Mouse (Mus musculus) monocyte, adult 2 months (primary cell): Measurements from ENCODE around the gene AC124108.1.
"Not testable (repeated sequence)": the region's sequence is repeated elsewhere in the genome, so short reads cannot be mapped to it uniquely, and the experiment has no call there.

Source experiments
- DNase-seq, 2 experiments: peaks; one replicate each; pipeline ENCODE4 v3.0.0; 2022; ENCODE audit warnings: low spot score in 2 of 2, low read depth in 1 of 2

AC124108.1 gene

DNA sequence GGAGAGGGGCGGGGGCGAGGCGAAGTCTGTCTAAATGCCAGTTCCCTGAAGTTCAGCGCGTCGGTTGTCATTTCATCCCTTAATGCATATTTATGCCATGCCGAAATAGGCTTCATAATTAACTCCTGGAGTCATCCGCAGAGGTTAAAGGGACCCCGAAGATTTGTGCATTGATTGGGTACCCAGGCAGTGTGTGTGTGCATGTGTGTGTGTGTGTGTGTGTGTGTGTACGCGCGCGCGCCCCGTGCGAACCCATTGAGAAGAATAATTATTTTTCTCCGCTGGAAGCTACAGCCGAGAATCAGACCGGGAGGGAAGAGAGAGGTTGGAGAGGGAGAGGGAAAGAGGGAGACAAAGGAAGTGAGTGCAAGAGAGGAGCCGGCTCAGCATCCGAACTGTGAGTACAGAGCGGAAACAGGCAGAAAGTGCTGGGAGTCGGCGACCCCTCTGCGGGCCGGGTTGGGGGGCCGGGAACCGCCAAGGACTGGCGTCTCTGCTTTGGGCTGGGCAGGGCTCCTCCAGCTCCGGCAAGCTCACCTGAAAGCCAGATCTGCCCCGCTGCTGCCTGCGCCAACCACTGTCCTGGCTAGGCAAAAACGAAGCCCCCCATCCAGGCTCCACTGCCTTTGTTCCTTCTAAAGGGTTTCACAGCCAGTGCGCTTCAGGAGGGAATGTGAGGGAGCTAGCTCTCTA, at the start of gene AC124108.1, which contains the start of gene Lemd1:
AC124108.1 (plus strand) TSS at position 365 of the 693 bp plus-strand sequence.
Lemd1 (plus strand) TSS at position 339 of the 693 bp plus-strand sequence.
- no peak for DNase-seq

DNA sequence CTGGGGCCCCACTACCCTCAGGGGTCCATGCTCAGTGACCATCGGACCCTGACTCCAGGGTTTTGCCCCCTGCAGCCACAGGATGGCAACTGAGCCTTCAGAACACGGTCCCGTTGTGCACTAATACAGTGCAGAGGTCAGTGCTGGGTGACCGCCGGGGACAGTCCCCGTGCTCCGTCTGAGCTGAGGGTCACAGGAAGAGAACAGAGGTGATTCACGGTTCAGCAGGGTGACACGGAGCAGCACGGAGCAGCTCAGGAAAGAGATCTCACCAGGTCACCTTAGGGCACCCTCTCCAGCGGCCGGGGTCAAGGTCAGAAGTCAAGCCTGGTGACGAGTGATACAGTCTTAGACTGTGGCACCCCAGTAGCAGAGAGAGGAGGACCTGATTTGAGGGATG, 49.5 kb upstream of the AC124108.1 start:
- no peak for DNase-seq

- DNase-seq = no peak
Observed at GRCm38 (mm10) chr1:132143079-132143478, 48.2 kb upstream of the AC124108.1 start.

DNA sequence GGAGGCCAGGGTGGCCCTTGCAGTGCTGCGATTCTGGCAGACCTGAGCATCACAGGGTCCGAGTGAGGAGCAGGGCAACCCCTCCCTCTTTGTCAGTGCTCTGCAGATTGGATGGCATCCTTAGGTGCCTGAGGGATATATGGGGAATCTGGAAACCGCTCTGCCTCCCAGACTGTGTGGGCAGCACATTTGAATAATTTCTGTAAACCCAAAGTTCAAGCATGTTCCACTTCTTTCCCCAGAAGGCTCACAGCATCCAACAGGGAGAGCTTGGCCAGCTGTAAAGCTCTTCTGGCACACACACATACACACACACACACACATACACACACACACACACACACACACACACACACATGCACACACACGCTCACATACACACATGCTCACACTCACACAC, 47.5 kb upstream of the AC124108.1 start:
- no peak for DNase-seq

- no peak for DNase-seq
Observed at GRCm38 (mm10) chr1:132144223-132144622, 47.0 kb upstream of the AC124108.1 start.

DNA sequence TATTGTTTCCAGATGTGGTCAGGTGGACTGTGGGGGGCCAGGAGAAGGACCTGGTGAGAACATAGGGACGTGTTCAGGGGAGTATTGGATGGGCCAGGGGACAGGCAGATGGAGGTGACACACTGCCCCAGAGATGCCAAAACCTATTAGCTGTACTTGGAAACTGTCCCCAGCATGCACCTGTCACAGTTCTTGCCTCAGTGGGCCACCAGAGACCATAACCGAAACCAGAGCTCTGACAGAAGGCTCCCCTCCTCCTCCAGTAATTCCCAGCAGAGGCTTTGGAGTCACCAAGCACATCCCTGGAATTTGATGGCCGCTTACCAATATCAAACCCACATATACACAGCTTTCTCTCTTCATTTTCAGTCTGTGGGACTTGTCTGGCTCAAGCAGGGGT, 46.4 kb upstream of the AC124108.1 start:
- DNase-seq = no peak

- no peak for DNase-seq
Observed at GRCm38 (mm10) chr1:132145973-132146685, 45.1 kb upstream of the AC124108.1 start.

DNA sequence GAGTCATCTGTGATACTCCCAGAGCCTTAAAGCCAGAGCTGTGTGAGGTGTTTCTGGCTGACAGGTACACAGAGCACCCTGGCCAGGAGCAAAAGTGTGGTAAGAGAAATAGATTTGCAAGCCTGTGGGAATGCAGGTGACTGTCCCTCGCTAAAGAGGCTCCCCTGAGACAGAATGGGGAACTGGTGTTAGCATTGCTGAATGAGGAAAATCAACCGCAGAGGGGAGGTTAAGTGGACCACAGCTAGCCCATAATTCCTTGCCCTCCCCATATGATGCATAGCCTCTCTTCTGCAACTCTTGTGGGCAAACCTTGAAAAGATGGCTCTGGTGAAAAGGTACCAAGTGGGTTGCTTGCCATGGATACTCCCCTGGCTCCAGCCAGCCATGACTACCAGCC, 41.8 kb upstream of the AC124108.1 start:
- DNase-seq = no peak

DNA sequence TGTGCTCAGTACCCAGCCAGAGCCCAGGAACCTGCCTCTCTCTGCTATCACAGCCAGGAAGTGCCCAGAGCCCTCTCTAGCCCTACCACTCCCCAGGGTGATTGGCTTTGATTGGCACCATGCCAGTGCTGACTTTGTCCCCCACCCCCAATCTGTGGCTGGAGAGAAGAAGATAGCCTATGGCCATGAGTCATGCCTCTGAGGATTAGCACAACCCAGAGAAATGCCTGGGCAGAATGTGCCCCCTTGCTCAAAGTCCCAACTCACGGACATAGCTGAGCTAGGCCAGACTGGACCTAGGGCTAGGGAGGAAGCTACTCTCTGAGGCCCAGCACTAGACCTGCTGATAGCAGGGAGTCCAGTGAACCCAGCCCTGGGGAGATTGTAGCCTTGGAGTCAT, 41.1 kb upstream of the AC124108.1 start:
- DNase-seq = no peak

DNA sequence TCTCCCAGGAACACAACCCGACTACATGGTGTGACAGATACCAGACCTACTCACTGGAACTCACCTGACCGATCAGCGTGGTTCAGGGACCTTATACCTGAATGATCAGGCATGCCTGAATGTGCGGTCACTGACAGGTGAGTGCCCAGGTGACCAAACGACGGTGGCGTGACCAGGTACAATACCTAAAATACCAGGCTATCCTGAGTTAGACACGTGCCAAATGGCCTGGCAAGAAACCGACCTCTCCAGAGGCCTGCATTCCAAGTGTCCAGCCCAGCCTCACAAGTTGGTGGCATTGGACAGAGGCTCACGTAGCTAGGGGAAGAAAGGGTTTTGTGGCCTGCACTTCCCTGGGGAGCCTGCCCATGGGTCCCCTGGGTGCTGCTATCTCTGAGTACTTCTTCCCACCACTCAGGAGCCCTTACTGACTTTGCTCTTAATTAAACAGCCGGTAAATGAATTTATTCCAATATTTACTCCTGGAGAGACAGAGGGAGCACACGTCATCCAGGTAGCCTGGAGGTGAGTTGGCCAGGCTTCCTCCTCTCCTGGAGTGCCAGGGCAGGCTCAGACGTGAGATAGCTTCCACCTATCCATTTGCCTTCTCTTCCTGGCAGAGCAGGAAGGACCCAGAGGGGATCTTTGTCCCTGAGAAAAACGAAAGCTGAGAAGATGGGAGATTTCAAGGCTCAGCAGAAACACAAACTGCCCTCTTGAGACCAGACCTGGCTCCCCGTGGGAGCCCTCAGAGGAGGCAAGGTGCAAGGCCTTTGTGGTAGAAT, 40.2 kb upstream of the AC124108.1 start:
- DNase-seq = no peak

DNA sequence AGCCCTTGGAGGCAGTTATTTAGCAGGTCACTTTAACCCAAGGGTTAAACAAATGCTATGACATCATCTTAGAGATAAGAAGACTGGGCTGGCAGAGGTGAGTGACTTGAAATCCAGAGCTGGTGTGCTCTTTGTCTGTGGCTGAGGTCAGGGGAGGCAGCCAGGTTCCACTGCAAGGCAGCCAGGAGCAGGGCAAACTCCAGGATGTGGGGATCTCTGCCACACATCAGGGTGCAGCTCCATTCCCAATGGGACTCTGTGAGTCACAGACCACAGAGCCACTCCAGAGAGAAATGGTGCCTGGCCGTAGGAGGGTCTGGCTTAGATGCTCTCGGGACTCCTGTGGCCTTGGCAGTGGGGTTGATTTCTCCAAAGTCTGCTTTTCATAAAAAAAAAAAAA, 39.3 kb upstream of the AC124108.1 start:
- no peak for DNase-seq

GRCm38 (mm10) chr1:132153086-132153690, 38.1 kb upstream of the AC124108.1 start:
- no peak for DNase-seq

GRCm38 (mm10) chr1:132153691-132154090, 37.6 kb upstream of the AC124108.1 start:
- DNase-seq = no peak

GRCm38 (mm10) chr1:132155737-132156136, 35.5 kb upstream of the AC124108.1 start:
- DNase-seq = peak; percentile 55 to 59

DNA sequence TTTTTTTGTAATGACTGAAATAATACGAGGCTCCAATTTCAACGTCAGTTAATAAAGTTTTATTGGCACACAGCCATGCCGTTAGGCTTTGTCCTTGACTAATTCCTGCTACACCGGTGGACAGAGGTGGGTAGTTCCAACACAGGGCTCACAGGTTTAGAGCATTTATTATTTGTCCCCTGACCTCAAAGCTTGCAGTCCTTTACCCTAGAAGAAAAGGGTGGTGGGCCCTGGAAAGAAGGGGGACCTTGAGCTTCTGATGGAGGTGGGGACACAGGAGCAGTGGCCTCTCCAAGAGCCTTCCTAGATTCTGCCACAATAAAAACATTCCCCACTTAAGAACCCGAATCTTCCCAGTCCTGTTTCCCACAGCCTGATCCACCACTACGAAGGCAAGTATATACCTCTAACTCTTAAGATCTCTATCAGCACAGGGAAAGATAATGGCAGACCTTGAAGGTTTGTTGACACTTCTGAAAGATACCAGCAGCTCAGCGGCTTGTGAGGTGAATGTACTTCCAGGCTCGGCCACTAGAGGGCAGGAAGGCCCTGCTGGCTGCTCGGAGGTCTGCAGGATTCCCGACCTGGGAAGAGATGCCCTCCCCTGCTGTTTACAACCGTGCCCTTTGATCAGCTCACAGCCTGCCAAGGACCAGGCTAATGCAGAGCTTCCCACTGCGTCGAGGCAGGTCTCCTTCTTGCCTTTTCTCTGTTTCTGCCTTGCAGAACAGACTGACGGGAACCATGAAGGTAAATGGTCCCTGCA, 34.1 kb upstream of the AC124108.1 start:
- DNase-seq = peak in 1 of 2 experiments; percentile 56

DNA sequence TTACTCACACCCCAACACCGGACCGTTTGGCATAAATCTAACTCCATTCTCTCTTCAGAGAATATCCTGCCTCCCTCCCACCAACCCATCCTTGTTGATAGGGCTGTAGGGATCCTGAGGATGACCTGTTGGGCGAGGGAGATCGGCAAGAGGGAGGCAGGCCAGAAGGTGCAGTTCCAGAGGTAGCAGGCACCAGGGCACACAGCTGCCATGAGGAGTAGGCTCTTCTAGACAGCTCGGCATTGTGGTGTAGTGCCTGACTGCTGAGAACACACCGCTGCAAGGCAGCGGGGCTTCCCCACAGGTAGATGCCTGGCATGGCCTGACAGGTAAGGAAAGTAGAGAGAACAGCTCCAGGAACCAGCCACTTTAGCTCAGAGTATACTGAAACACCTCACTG, 33.4 kb upstream of the AC124108.1 start:
- no peak for DNase-seq

- DNase-seq = no peak
Observed at GRCm38 (mm10) chr1:132158741-132159140, 32.5 kb upstream of the AC124108.1 start.

DNA sequence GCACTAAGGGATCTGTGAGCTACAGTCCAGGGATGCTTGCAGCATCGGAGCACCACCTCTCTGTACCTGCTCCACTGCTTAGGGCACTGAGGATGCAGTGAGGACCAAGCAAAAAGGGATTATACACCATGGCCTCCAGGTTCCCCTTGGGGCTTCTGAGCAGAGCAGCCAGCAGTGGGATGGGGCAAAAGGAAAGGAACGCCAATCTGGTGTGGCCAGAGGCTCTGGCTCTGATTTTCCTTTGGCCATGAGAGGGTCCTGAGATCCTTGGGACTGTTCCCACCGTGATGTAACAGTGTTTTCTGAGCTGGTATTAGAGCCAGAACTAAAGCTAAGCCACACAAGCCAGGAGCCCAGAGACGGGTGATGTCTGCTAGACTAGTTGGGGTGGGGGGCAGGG, 31.6 kb upstream of the AC124108.1 start:
- no peak for DNase-seq

DNA sequence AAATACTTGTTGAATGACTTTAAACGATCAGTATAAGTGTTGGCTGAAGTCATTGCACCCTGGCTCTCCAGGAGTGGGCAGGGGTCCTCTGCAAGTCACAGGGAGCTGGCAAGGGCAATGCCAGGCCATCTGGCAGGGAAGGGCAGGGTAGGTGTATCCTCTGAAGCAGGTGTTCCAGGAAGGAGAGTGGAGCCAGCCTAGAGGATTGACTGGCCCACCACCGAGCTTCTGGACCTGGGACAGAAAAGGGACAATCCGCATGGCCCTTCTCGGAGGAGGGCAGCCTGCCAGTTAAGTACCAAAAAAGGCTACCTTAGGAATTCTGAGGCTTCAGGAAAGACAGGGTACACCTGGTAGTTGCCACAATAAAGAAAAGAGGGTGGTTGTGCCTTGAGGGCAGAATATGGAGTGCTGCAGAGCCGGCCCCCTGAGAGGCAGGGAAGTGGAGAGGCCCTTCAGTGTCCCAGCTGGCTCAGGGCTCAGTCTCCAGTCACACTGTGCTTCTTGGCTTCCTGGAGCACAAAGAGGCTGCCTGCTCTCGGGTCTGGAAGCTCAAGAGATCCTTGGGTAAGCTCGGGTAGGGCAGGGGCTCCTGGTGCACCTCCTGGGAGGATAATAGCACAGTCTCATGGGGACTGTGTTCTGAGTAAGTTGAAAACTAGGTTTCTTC, 29.9 kb upstream of the AC124108.1 start:
- no peak for DNase-seq

DNA sequence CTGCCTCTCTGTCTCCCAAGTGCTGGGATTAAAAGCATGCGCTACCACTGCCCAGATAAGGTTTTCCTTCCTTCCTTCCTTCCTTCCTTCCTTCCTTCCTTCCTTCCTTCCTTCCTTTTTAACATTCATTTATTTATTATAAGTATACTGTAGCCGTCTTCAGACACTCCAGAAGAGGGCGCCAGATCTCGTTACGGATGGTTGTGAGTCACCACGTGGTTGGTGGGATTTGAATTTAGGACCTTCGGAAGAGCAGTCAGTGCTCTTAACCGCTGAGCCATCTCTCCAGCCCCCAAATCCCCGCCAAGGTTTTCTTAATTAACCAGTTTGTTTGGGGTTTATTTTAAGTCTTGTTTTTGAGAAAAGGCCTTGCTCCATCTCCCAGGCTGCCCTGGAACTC, 28.6 kb upstream of the AC124108.1 start:
- DNase-seq = not testable (repeated sequence)
